Mouse (Mus musculus): ENCODE measurements around the gene Prph. TPM values are rescaled to one million over a fixed set of nuclear protein-coding genes. Genes with fewer than 3 reads are reported as not detected.
A peak's percentile ranks its signal among the peaks of the same experiment; 100 is the strongest.

Prph gene
- polyA plus RNA-seq, 1 experiment from 2014 or later = 0.94 TPM

- no peak within 1 kb of the TSS for H3K27ac ChIP-seq (ENCODE audit: low read depth, low read length)
- 8% methylated on average over 58 of the region's 60 CpGs for WGBS
- H3K4me2 ChIP-seq (ENCODE audit: low read depth, low read length, severe bottlenecking) = peak within 1 kb of the TSS; percentile 43
- H3K9me3 ChIP-seq (ENCODE audit: control insufficient read depth, low read length) = no peaks in the 10 kb centered on the region
- peak; percentile 74 for DNase-seq (ENCODE audit: low spot score)
- H3K4me1 ChIP-seq (replicated peaks; ENCODE audit: control insufficient read depth, insufficient read depth, low read length) = peaks cover 6% of the 10 kb centered on the region; the same call in 1 of the 2 replicates
- ATAC-seq (replicated peaks; ENCODE audit: low FRiP score) = no peak
- no peak within 1 kb of the TSS for H3K9ac ChIP-seq (ENCODE audit: low read length)
- peaks cover 84% of the 10 kb centered on the region for H3K27me3 ChIP-seq (ENCODE audit: control insufficient read depth, insufficient read depth, low read length)
- peaks cover 4% of the 10 kb centered on the region; the same call in 1 of the 2 replicates for H3K36me3 ChIP-seq (ENCODE audit: control insufficient read depth, insufficient read depth, low read length)
- peak within 1 kb of the TSS; percentile 14; the same call in 1 of the 2 replicates for H3K4me3 ChIP-seq (ENCODE audit: low read depth, low read length)
These were observed 32.5 kb downstream of the Prph start, which contains the start of gene C1ql4 for GRCm38 (mm10) chr15:99087253-99088075. TSS of gene C1ql4 (minus strand) at chr15:99087817.

DNA sequence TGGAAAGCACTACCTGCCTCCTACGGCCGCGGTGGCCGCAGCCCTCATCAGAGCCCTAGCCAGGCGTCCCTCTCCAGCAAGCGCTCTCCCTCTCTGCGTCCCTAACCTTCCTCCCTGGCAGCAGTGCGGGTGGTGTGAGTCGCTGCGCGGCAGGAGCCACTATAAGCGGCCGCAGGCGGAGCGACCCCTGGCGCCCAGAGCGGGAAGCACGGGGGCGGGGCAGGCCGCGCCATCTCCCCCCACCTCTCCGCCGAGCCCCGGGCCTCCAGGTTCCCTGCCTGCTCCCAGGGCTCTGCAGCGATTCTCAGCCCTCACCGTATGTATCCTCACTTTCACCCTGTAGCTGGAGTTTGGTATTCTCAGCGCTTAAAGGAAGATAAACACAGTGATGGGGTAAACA lies 33.3 kb downstream of the Prph start:
- no peak overlapping the region for H3K27ac ChIP-seq (ENCODE audit: low read depth, low read length)
- H3K36me3 ChIP-seq (ENCODE audit: control insufficient read depth, insufficient read depth, low read length) = no peaks in the 10 kb centered on the region
- peak; percentile 61; the same call in 1 of the 2 replicates for ATAC-seq (replicated peaks; ENCODE audit: low FRiP score)
- under 1% methylated on average over 27 of the region's 27 CpGs for WGBS
- no peaks in the 10 kb centered on the region for H3K9me3 ChIP-seq (ENCODE audit: control insufficient read depth, low read length)
- no peak overlapping the region for H3K9ac ChIP-seq (ENCODE audit: low read length)
- peaks cover 6% of the 10 kb centered on the region; the same call in 1 of the 2 replicates for H3K4me1 ChIP-seq (replicated peaks; ENCODE audit: control insufficient read depth, insufficient read depth, low read length)
- DNase-seq (ENCODE audit: low spot score) = peak; percentile 93
- peak overlapping the region; percentile 14; the same call in 1 of the 2 replicates for H3K4me3 ChIP-seq (ENCODE audit: low read depth, low read length)
- peaks cover 91% of the 10 kb centered on the region for H3K27me3 ChIP-seq (ENCODE audit: control insufficient read depth, insufficient read depth, low read length)
- peak overlapping the region; percentile 43 for H3K4me2 ChIP-seq (ENCODE audit: low read depth, low read length, severe bottlenecking)

GRCm38 (mm10) chr15:99089069-99089468 lies 34.1 kb downstream of the Prph start:
- no peak overlapping the region for H3K9ac ChIP-seq (ENCODE audit: low read length)
- WGBS = 7% methylated on average over 14 of the region's 14 CpGs
- H3K36me3 ChIP-seq (ENCODE audit: control insufficient read depth, insufficient read depth, low read length) = no peaks in the 10 kb centered on the region
- H3K9me3 ChIP-seq (ENCODE audit: control insufficient read depth, low read length) = no peaks in the 10 kb centered on the region
- peaks cover 88% of the 10 kb centered on the region for H3K27me3 ChIP-seq (ENCODE audit: control insufficient read depth, insufficient read depth, low read length)
- no peak overlapping the region for H3K4me3 ChIP-seq (ENCODE audit: low read depth, low read length)
- no peak overlapping the region for H3K4me2 ChIP-seq (ENCODE audit: low read depth, low read length, severe bottlenecking)
- H3K4me1 ChIP-seq (replicated peaks; ENCODE audit: control insufficient read depth, insufficient read depth, low read length) = peaks cover 10% of the 10 kb centered on the region
- H3K27ac ChIP-seq (ENCODE audit: low read depth, low read length) = no peak overlapping the region
- DNase-seq (ENCODE audit: low spot score) (no peak), ATAC-seq (replicated peaks; ENCODE audit: low FRiP score) (no peak)

DNA sequence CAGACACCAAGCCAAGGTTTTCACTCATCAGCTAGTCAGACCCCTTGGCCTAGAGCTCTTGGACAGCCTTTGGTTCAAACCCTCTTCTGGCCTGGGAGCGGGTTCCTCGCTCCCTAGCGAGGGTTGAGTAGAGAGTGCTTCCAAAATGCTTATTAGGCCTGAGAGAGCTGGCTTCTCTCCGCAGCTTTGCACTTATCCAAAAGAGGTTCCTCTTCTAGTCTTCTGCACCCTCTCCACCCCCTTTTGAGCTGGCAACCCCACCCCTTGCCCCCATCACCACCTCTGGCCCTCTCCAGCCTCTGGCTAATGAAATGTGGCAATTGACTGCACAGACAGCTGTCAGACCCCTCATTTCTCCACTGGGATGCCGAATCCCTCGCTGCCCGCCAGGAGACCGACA lies 37.9 kb downstream of the Prph start, which contains the start of gene Dnajc22:
TSS of gene Dnajc22 (plus strand) at position 301 of the 400 bp plus-strand sequence.
- no peaks in the 10 kb centered on the region for H3K36me3 ChIP-seq (ENCODE audit: control insufficient read depth, insufficient read depth, low read length)
- 11% methylated on average over 8 of the region's 8 CpGs for WGBS
- peak within 1 kb of the TSS; percentile 87 for H3K4me2 ChIP-seq (ENCODE audit: low read depth, low read length, severe bottlenecking)
- H3K4me3 ChIP-seq (ENCODE audit: low read depth, low read length) = peak within 1 kb of the TSS; percentile 40
- H3K9ac ChIP-seq (ENCODE audit: low read length) = peak within 1 kb of the TSS; percentile 62
- H3K27ac ChIP-seq (ENCODE audit: low read depth, low read length) = no peak within 1 kb of the TSS
- H3K4me1 ChIP-seq (replicated peaks; ENCODE audit: control insufficient read depth, insufficient read depth, low read length) = peaks cover 27% of the 10 kb centered on the region
- peaks cover 86% of the 10 kb centered on the region for H3K27me3 ChIP-seq (ENCODE audit: control insufficient read depth, insufficient read depth, low read length)
- no peaks in the 10 kb centered on the region for H3K9me3 ChIP-seq (ENCODE audit: control insufficient read depth, low read length)
- no peak for ATAC-seq (replicated peaks; ENCODE audit: low FRiP score)
- no peak for DNase-seq (ENCODE audit: low spot score)

DNA sequence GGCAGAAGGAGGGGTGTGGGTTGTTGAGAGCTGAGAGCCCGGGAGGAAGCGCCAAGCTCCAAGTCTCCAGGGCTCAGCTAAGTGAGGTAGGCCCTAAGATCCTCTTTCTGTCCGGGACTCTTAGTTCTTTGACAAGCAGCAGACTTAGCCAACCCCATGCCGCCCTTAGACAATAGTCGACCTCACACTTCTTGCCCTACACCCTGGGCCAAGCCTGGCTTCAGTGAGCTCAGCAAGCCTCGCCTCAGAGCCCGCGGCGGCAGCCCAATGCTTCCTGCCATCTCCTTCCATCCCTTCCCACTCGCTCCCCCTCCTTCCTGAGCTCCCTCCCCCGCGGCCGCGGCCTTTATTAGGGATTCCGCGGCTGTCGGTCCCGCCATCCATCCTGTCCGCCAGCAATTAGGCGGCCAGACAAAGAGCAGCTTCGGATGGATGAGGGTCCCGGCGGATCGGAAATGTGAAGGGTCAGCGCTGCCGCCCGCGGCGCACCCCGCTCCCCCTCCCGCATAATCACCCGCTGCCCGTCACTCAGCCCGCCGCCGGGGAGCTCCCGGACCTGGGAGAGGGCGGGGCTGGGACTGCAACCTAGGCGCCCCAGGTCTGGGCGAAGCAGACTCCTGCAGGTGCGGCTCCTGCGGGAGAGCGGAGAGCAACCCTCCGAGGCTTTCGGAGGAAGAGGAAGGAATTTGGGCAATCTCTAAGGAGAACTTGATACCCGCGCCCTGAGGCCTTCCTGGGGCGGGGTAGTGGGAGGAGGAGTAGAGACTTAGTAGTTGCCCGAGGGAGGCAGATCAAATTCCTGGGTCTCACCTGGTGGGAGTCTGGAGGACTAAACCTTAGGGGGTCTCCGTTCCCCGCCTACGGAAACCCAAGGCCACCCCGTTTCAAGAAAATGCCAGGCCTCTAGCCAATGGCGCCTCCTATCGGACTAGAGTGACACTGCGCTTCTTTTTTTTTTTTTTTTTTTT lies 38.6 kb downstream of the Prph start:
- H3K4me2 ChIP-seq (ENCODE audit: low read depth, low read length, severe bottlenecking) = peak overlapping the region; percentile 87
- peak overlapping the region; percentile 40 for H3K4me3 ChIP-seq (ENCODE audit: low read depth, low read length)
- H3K27ac ChIP-seq (ENCODE audit: low read depth, low read length) = no peak overlapping the region
- H3K36me3 ChIP-seq (ENCODE audit: control insufficient read depth, insufficient read depth, low read length) = no peaks in the 10 kb centered on the region
- H3K4me1 ChIP-seq (replicated peaks; ENCODE audit: control insufficient read depth, insufficient read depth, low read length) = peaks cover 28% of the 10 kb centered on the region
- WGBS = under 1% methylated on average over 56 of the region's 56 CpGs
- H3K9ac ChIP-seq (ENCODE audit: low read length) = peak overlapping the region; percentile 62
- peaks cover 86% of the 10 kb centered on the region for H3K27me3 ChIP-seq (ENCODE audit: control insufficient read depth, insufficient read depth, low read length)
- H3K9me3 ChIP-seq (ENCODE audit: control insufficient read depth, low read length) = no peaks in the 10 kb centered on the region
- DNase-seq (ENCODE audit: low spot score) (peak; percentile 84), ATAC-seq (replicated peaks; ENCODE audit: low FRiP score) (peak; percentile 61)

DNA sequence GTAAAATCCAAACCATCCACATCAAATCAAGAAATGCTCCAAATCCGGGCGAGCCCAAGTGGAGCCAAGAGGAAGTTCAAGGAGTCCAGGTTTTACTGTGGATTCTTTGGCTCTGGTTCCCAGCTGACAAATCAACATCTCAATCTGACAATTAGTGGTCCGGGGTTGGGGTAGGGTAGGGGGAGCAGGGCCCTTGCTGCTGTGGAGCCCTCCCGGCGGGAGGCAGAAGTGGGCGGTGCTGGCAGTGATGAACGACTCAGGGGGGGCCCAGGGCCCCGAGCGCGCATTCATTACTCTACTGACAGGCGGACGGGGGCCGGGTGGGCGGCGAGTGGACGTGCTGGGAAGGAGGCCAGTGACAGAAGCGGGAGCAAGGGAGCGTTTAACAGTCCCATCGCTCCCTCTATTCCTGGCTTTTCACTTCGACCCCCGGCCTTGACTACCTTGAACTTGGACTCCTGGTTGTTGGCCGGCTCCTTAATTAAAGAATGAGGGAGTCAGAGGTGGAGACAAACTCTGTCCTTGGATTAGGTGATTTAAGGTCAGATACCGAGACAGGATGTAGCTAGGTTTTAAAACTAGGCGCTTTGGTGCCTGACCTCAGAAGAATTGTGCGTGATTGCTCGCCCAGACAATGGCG lies 39.8 kb downstream of the Prph start:
- DNase-seq (ENCODE audit: low spot score) = no peak
- Histone ChIP-seq H3K9me3 (ENCODE audit: control insufficient read depth, low read length) (no peaks in the 10 kb centered on the region), H3K27ac (ENCODE audit: low read depth, low read length) (no peak overlapping the region), H3K9ac (ENCODE audit: low read length) (no peak overlapping the region), H3K4me1 (replicated peaks; ENCODE audit: control insufficient read depth, insufficient read depth, low read length) (peaks cover 27% of the 10 kb centered on the region), H3K4me2 (ENCODE audit: low read depth, low read length, severe bottlenecking) (peak overlapping the region; percentile 18; the same call in 1 of the 2 replicates), H3K27me3 (ENCODE audit: control insufficient read depth, insufficient read depth, low read length) (peaks cover 84% of the 10 kb centered on the region), H3K36me3 (ENCODE audit: control insufficient read depth, insufficient read depth, low read length) (no peaks in the 10 kb centered on the region), H3K4me3 (ENCODE audit: low read depth, low read length) (no peak overlapping the region)
- ATAC-seq (replicated peaks; ENCODE audit: low FRiP score) = no peak
- 2% methylated on average over 27 of the region's 27 CpGs for WGBS

DNA sequence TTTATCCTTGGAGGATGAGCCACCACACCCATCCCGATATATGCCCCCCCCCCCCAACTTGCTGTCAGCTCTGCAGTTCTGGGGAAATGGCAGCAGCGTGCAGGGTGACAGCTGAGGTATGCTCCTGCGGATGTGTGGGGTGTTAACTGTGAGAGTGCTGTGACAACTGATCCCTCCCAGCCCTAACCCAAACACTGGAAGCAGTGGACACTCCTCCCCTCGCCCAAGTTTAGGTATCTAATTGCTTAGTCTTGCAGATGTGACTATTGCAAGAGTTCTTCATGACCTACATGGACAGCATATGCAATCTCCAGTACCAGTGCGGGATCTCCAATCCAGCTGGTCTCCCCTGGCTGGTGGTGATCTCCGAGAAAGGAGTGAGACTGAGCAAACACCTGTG lies 40.4 kb downstream of the Prph start:
- Histone ChIP-seq H3K36me3 (ENCODE audit: control insufficient read depth, insufficient read depth, low read length) (no peaks in the 10 kb centered on the region), H3K27me3 (ENCODE audit: control insufficient read depth, insufficient read depth, low read length) (peaks cover 82% of the 10 kb centered on the region), H3K9me3 (ENCODE audit: control insufficient read depth, low read length) (no peaks in the 10 kb centered on the region), H3K4me3 (ENCODE audit: low read depth, low read length) (no peak overlapping the region), H3K4me1 (replicated peaks; ENCODE audit: control insufficient read depth, insufficient read depth, low read length) (peaks cover 27% of the 10 kb centered on the region), H3K9ac (ENCODE audit: low read length) (no peak overlapping the region), H3K4me2 (ENCODE audit: low read depth, low read length, severe bottlenecking) (no peak overlapping the region), H3K27ac (ENCODE audit: low read depth, low read length) (no peak overlapping the region)
- DNase-seq (ENCODE audit: low spot score) = no peak
- WGBS = 6% methylated on average over 6 of the region's 6 CpGs
- no peak for ATAC-seq (replicated peaks; ENCODE audit: low FRiP score)

Measured in forebrain, embryonic 11.5 days (tissue).